Mouse (Mus musculus) frontal cortex, adult 2 months (tissue): ENCODE data around the gene Ccdc146. TPM values are rescaled to one million over a fixed set of nuclear protein-coding genes. Genes with fewer than 3 reads are reported as not detected.
A peak's percentile ranks its signal among the peaks of the same experiment; 100 is the strongest.

ENCODE experiments used
- DNase-seq, 2 experiments: peaks; one replicate each; pipeline ENCODE4 v3.0.0; 2022; ENCODE audit warnings: low spot score in 1 of 2; ENCODE audit errors: extremely low spot score in 1 of 2
- polyA plus RNA-seq: library from polyadenylated mRNA; depleted of rRNA; stranded (reverse); fragments of >200 nt; gene quantifications from 2 replicates; pipeline ENCODE4 v1.2.3, GENCODE M21; 2012

Gene Ccdc146
- polyA plus RNA-seq, 1 experiment, result 0.22 TPM

DNA sequence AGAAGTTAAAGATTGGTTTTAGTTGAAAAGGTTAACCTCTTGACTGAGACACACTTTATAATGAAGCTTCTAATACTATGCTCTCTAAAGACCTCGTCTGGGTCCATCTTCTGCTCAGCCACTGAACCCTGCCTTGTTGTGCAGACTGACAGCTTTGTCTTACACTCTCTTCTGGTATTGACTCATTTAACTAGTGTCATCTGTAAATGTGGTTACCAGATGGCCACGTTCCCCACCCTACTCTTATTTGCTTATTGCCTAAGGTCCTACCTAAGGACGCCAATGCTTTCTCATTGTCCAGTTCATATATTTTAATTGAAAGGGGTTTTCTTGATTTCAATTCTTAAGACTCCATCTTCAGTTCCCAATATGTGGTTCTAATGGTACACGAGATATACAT, 35.6 kb downstream of the Ccdc146 start:
- no peak for DNase-seq

DNA sequence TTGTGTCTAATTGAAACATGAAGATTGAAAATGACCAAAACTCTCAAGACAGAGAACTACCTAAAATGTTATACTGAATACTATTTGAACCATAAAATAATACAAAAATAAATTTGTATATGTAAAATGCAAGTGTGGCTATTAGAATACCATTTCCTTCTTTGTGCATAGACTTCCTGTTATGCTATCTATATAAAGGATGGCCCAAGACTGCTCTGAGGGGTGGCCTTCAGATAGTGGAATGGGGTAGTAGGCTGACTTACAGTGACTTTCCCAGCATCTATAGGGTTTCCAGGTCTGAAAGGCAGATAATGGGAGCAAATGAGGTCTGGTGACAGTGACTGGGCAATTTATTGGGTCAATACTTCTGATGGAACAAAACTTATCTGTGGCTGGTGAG, 37.1 kb downstream of the Ccdc146 start:
- DNase-seq, result no peak

DNA sequence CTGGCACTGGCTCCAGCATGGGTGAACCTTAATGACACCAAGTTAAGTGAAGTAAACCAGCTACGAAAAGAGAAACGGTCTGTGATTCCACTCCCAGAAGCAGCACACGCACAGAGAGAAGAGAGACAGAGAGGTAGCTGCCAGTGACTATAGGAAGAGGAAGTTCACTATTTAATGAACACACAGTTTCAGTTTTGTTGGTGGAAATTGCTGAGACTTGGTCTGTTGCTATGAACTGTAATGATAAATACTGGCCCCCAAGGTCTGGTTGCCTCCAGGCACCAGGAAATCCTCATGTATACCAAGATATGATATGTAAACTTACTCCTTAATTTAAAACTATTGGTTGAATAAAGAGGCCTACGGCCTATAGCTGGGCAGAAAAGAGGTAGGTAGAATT, 38.0 kb downstream of the Ccdc146 start:
- DNase-seq, result no peak

DNA sequence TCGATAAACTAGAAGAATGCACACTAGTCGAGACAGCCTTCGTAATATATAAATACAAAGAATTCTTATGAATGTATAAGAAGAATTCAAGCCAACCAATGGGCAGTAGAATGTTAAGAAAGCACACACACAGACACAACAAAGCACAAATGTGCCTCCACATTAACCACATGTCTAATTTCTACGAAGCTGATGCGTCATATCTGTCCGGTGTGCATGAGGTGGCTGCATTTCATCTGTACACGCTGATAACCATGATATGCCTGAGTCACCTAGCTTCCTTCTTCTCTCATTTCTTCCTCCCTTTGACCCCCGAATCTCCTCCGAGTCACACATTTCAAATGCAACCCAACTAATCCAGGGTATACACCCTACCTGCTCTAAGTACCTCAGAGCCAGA, 39.5 kb downstream of the Ccdc146 start:
- DNase-seq, result no peak

DNA sequence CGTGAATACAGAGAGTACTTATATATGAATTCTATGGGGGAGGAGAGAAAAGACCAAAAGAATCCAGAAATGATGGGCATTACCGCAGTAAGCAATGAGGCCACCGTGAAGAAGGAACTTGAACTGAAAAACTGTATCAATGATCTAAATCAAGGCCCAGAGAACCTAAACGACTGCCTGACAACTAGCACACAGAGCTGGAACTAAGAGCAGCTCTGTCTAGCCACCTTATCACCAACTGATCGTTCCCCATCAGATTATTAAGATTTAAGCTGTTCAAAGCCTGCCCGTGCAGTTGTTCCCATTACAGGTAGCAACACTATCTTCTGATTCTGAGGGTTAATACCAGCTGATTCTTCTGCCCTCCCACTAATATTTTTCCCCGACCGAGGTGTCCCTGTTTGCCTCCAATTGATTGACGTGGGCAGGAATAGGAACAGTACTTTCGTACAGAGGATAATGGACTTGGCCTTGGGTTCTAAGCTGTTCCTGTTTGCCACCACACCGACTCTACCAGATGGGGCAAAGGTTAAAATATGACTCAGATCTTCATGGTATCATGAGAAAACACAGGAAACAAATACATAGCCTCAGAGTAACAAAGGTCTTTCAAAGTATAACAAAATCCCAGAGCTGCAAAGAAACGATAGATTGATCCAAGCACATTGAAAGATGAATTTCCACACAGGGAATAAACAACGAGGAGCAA, 40.1 kb downstream of the Ccdc146 start:
- DNase-seq, result no peak

DNA sequence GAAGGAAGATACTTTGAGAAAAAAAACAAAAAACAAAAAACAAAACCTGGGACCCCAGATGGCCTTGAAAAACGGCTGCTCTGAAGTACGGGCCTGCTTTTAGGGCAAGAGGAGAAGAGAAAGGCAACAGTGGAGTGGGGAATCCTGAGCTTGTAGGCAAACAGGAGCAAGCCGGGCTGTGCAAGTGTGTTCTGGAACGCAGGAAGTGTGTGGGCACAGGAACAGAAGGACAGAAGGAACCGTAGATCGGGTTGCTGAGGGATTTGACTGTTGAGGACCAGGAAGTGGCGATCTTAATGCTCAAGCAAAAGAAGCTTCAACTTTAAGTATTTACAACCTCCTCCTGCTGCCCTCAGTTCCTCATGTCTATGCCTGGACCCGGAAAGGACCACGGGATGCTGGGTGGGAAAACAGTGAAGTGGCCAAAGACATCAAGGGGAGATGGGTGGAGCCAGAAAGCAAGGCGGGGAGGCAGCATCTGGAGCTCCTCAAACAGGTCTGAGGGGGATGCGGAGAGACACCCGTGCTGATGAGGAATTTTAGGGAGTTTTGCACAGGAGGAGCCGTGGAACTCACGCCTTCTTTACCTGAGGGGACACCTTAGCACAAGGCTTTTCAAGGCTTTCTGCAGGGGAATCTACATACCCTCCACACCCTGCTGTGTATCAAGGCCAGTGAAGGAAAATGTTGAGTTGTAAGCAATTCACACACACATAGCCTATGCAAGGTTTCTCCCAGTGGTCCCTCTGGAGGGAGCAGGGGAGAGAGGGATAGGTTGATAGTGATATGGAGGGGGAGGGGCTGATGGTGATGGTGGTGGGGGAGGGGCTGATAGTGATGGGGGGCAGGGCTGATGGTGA, 40.9 kb downstream of the Ccdc146 start:
- DNase-seq, result peak in 1 of 2 experiments; percentile 8

DNA sequence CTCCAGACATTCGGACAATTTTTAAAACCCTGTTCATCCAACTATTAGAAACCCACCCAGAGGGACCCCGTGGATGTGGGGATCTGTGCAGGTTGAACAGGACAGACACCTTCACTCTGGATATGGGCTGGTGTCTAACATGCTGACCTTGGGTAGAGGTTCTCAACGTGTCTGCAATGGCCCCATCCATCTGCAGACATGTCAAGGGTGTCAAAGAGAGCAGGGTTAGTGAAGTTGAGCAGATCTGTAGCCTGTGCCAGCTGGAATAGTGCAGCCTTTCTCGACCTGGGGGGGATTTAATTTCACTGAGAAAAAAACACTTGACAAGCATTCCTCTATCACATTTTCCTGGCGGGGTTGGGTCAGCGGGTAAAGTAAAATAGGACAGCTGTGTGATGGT, 41.8 kb downstream of the Ccdc146 start:
- DNase-seq, result no peak

DNA sequence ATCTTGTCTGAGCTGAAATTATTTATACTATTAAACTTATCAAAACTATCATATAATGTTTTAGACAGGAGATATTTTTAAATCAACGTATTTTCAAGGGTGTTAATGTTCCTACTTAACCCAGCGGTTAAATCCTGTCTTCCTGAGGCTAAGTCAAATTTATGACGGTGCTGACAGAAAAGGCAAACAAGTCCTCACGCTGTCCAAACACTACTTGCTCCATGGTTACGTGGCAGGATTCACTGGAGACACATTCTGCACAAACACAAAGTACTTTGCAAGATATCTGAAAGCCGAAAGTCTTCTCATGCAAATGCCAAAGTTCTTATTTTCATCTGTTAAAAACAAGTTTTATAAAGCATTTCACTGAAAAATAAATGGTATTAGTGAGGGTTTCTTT, 42.5 kb downstream of the Ccdc146 start:
- no peak for DNase-seq

DNA sequence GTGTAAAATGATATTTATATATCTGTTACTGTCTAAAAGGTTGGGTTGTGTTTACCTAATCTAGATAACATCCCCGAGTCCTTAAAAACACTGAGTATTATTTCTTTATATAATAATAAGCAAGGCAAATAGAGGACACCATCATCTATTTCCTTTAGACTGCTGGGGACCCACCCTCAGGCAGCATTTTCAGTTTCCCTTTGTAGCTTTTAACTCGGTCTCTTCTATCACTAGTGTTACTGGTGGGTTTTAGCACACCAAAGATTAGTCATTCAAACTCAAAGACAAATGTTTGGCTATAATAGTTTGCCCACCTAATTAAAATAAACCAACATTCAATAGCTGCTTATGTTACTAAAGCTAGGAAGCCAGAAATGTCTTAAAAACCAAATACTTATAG, 46.1 kb downstream of the Ccdc146 start:
- DNase-seq, result no peak

DNA sequence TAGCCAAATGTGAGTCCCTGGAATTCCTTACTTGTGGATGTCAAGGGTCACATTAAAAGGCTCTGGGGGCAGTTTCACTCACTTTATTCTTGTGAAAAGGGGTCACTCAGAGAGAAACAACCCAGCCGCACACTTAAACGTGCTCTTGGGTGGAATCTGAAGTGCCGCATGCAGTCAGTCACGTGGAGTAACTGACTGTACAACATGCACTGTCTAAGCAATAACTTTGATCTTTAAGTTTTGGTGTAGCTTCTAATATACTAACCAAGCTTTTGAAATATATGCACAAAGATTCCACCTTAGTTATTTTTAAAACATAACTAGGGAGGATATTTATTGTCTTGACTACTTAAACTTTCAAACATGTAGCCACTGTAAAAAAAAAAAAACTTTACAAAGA, 47.5 kb downstream of the Ccdc146 start:
- no peak for DNase-seq

DNA sequence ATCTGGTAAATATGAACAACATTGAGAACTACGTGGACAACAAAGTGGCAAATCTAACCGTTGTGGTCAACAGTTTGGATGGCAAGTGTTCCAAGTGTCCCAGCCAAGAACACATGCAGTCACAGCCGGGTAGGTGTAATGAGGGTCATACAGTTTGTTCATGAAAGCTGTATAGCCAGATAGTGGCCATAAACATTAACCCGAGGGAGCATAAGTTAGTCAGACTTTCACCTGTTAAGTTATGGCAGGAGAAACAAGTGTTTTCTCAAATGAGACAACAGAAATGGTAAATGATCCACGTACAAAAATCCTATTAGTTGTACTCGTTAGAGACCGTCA, 51.3 kb downstream of the Ccdc146 start:
- DNase-seq, result no peak

DNA sequence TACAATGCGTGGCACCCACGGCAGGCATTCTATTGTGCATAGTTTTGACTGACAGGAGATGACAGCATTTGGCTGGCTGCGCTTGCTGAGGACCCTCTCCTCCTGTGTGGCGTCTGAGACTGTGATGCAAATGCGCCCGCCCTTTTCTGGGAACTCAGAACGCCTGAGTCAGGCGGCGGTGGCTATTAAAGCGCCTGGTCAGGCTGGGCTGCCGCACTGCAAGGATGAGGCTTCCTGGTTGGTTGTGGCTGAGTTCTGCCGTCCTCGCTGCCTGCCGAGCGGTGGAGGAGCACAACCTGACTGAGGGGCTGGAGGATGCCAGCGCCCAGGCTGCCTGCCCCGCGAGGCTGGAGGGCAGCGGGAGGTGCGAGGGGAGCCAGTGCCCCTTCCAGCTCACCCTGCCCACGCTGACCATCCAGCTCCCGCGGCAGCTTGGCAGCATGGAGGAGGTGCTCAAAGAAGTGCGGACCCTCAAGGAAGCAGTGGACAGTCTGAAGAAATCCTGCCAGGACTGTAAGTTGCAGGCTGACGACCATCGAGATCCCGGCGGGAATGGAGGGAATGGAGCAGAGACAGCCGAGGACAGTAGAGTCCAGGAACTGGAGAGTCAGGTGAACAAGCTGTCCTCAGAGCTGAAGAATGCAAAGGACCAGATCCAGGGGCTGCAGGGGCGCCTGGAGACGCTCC, 51.8 kb downstream of the Ccdc146 start, which contains the start of gene Fgl2:
Gene Fgl2 (plus strand): TSS at position 150 of the 687 bp plus-strand sequence.
- peak in 1 of 2 experiments; percentile 25 for DNase-seq

DNA sequence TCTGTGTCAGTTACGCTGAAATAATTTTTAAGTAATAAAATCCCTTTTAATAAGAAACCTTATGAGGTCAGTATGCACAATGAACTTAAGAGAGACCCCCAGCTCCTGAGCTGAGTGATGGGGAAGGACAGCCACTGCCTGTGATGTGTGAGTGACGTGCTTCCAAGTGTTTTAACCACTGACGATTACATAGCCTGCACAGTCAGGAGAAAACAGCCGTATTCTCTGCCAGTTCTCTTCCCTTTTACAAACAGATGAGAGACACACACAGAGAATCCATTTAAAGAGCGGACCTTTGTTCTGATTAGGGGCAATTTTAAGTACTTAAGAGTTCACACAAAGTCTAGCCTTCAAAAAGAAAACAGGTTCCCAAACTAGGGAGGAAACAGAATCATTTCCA, 52.6 kb downstream of the Ccdc146 start:
- DNase-seq, result no peak

DNA sequence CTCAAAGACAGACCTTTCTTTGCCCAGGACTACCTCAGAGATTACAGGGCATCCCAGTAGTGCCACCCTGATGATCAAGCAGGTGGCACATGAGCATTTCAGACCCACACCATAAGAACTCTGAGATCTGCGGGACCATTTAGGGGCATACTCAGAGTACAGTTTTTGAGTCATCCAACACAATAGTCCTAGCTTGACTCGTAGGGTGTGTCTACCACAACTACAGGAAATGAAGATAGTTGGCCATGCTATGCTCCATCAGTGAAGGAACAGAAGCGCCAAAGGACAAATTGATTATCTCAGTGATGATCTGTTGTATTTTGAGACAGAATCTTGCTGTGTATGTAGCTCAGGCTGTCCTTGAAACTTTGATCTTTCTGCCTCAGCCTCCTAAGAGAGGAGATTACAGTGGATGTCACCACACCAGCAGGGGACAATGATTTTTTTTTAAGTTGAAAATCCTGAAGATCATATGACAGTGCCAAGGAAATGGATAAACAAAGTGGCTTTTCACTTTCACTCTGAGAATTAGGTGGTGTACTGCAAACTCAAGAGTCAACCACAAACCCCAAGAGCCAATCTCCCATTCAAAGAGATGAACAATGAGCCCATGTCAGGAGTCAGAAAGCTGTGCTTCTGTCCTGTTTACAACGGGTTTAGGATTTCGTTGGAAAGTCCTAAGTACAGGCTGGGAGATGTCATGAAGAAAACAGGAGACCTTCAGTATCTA, 54.1 kb downstream of the Ccdc146 start:
- no peak for DNase-seq

DNA sequence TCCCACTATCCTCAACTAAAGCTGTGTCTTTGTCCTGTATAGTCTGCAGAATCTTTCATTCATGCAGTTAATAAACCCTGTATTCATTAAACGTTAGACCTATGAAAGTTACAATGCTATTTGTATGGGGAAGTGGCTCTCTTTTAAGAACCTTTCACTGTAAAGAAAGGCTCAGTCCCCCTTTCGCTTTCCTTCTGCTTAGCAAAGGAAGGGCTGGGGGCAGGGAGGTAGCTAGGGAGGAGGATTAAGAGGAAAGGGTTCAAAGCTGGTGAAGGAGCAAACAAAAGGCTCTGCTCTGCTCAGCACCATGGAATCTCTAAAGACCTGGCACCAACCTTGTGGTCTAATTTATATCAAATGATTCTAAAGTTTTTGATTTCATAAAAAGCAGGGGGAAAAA, 57.0 kb downstream of the Ccdc146 start:
- no peak for DNase-seq

DNA sequence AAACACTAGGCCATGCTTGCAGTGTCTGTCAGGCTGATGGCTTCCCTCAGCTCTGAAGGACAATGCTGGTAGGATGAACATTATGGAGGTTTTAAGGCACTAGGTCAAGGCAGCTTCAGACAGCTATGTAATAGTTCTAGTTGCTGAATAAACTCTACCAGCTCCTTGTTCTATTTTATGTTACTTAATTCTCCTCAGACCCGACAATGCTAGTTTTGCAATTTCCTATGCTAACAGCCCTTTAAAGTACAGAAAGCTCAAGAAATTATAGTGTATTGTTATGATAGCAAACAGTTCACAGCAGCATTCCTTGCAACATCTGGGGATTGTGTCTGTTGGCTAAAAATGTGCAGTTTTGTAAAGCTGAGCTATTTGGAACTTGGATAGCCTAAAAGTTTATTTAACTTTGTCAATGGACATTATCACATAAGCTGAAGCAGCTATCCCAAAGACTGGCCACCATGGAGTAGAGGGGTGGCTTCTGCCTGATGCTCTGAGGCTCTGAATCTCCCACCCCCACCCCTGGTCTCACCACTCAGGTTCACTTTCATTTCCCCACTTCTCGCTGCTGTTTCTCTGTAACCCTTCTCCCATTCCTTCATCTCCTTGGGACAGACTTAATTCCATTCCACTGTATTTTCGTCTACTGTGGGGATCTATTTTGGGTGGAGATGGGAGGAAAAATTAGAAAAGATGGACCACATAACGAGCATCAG, 58.0 kb downstream of the Ccdc146 start:
- DNase-seq, result no peak

DNA sequence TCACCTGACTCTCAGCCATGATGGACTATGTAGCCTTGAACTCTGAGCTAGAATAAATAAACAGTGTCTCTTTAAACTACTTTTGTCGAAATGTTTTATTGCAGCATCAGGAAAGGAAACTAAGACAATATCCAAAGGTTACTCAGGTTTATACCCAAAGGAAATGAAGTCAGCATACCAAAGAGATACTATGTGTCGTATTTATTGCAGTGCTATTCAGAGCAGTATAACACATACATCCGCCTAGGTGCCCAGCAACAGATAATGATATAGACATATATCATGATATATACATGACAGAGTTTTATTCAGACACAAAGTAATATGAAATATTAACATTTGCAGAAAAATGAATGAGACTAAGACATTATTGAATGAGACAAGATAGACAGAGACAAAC, 61.1 kb downstream of the Ccdc146 start:
- no peak for DNase-seq

DNA sequence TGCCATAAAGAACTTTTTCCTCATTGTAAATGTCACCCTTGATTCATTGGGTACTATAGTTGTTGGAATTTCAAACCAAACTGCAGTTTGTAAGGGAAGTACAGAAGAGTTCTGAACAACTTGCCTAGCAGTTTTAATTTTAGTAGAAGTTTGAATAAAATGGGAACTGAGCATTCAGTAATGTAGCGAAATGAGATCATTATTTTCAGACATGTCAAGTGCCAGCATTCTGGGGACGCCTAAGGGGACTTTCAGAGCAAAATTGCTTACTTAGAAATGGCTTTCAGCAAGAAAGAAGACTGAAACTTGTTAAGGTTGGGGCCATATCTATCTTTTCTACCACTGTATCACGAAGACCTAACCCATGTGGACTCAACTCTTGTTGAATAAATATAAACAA, 65.8 kb downstream of the Ccdc146 start:
- no peak for DNase-seq

DNA sequence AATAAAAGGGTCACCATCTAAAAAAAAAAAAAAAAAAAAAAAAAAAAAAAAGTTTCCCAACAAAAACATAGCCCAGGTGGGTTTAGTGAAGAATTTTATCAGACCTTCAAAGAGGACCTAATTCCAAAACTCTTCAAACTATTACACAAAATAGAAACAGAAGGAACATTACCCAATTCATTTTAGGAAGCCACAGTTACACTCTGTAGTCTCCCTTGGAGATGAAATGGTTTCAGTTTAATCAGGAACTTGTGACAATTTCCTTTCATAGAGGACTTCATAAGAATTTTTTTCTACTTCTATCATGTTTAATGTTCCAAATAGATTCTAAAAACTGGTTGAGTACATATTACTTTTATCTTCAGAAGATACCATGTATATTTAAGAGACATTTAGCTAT, 72.8 kb downstream of the Ccdc146 start:
- no peak for DNase-seq

DNA sequence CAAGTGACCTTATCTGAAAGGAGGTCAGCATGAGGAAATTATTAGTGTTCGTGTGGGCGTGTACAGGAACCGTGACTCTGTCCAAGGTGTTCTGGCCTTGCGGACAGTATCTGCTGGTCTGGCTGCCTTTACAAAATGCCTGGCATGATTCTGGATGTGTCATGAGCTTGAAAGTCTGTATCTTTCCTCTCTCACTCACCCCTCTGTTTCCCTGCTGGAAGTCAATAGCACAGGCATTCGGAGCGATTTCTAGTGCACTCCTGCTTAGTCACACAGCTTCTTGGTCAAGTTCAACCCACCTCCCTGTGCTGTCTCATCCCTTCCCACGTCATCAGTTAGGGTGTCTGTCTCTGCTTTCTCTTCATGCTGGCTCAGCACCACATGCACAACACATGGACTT, 76.1 kb downstream of the Ccdc146 start:
- no peak for DNase-seq
